Mouse (Mus musculus): ENCODE data around the gene Zc3hav1l. TPM values are rescaled to one million over a fixed set of nuclear protein-coding genes. Genes with fewer than 3 reads are reported as not detected.

Gene Zc3hav1l
- polyA plus RNA-seq, 1 experiment from 2014 or later: 12.2 TPM

DNA sequence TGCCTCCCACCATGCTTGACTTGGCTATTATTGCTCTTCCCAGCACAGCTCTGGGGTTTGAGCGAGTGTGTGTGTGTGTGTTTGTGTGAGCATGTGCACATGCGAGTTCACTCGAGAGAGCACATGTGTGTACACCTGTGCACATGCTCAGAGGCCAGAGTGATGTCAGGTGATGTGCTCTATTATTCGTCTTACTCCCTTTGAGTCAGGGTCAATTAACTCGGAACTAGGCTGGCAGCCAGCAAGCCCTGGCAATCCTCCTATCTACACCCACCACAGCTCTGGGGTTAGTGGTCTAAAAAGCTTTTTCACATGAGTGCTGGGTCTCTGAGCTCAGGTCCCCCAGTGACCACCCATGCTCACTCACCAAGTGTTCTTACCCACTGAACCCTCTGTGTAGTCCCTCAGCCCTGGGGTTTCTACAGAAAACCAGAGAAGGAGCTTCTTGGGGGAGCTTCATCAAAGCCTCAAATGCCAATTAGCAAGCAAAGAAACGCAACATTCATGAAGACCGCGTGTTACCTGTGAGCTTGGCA, 56.7 kb downstream of the Zc3hav1l start:
- no peak for ATAC-seq (ENCODE audit: low FRiP score, low read depth)
- Histone ChIP-seq H3K4me2 (replicated peaks) (no peak overlapping the region), H3K27me3 (no peaks in the 10 kb centered on the region), H3K27ac (replicated peaks) (no peak overlapping the region), H3K36me3 (no peaks in the 10 kb centered on the region), H3K9me3 (no peaks in the 10 kb centered on the region), H3K9ac (replicated peaks) (no peak overlapping the region), H3K4me3 (no peak overlapping the region), H3K4me1 (peaks cover 24% of the 10 kb centered on the region)
- WGBS: 92% methylated on average over 8 of the region's 8 CpGs

DNA sequence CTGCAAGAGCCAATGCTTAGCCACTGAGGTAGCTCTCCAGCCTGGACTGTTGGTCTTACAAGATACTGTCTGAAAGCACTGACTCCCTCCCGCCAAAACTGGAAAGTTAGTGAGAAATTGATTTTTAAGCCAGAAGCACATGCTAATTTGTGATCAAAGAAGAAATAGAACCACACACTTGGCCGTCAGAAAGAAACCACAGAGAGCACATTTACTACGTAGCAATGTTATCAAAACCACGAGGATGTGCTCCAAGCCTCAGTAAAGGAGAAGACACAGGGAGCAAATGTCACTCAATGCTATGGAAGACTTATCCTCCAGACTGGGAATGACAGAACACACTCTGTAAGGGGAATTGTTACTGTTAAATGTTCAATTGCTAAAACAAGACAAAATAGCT, 57.6 kb downstream of the Zc3hav1l start:
- no peaks in the 10 kb centered on the region for H3K9me3 ChIP-seq
- no peak overlapping the region for H3K9ac ChIP-seq (replicated peaks)
- H3K27ac ChIP-seq (replicated peaks): no peak overlapping the region
- H3K4me2 ChIP-seq (replicated peaks): no peak overlapping the region
- 87% methylated on average over 4 of the region's 4 CpGs for WGBS
- H3K4me3 ChIP-seq: no peak overlapping the region
- peaks cover 21% of the 10 kb centered on the region for H3K4me1 ChIP-seq
- H3K27me3 ChIP-seq: no peaks in the 10 kb centered on the region
- no peaks in the 10 kb centered on the region for H3K36me3 ChIP-seq
- no peak for ATAC-seq (ENCODE audit: low FRiP score, low read depth)

DNA sequence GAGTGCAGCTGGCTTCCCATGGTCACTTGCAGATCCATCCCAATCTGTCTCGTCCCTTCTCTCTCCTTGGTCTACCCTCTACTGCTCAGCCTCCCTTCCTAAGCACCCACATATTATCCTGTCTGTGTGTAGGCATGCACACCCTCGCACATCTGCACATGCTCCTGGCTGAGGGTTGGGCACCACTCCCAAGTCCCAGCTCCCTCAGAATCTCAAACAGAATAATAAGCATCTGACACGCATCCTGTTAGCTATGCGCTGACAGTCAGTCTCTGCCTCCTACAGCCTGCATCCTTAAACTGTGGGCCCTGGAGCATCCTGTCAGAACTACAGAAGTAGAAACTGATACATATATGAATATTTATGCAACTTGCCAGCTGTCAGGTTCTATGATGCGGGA, 58.4 kb downstream of the Zc3hav1l start:
- Histone ChIP-seq H3K27ac (replicated peaks) (no peak overlapping the region), H3K9me3 (no peaks in the 10 kb centered on the region), H3K4me1 (peaks cover 21% of the 10 kb centered on the region), H3K9ac (replicated peaks) (no peak overlapping the region), H3K36me3 (no peaks in the 10 kb centered on the region), H3K27me3 (no peaks in the 10 kb centered on the region), H3K4me2 (replicated peaks) (no peak overlapping the region), H3K4me3 (no peak overlapping the region)
- 84% methylated on average over 5 of the region's 5 CpGs for WGBS
- ATAC-seq (ENCODE audit: low FRiP score, low read depth): no peak; the same call in 1 of the 2 replicates

DNA sequence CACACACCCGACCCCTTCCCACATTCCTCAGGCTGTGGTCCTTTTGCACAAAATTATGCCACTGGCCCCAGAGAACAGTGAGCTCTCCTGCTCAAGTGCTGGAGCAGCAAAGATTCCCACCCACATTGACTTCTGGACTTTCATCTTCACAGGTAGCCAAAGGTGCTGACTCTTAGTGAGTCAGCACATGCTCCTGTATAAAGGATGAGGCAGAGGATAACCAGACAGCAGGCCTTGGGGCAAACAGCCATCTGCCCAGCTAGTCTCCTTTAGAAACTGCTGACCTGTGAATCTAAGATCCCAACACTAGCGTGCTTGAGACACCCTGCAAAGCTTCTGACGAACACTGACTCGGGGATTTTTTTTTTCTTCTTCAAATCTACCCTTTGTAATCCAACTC, 60.7 kb downstream of the Zc3hav1l start:
- H3K27me3 ChIP-seq: no peaks in the 10 kb centered on the region
- no peak overlapping the region for H3K4me2 ChIP-seq (replicated peaks)
- ATAC-seq (ENCODE audit: low FRiP score, low read depth): no peak
- H3K4me3 ChIP-seq: no peak overlapping the region
- H3K9ac ChIP-seq (replicated peaks): no peak overlapping the region
- WGBS: 68% methylated on average over 4 of the region's 4 CpGs
- H3K36me3 ChIP-seq: no peaks in the 10 kb centered on the region
- H3K9me3 ChIP-seq: no peaks in the 10 kb centered on the region
- H3K27ac ChIP-seq (replicated peaks): no peak overlapping the region
- peaks cover 13% of the 10 kb centered on the region for H3K4me1 ChIP-seq

Other genes with a start within 250 kb of the Zc3hav1l start
- gene Tmem213, start 190.0 kb downstream of the Zc3hav1l start, polyA plus RNA-seq (2016; fragmentation: Nextera tagmentation; extraction: Ambion mirVana): not detected in 2 replicates
- gene Atp6v0a4, start 174.7 kb downstream of the Zc3hav1l start, polyA plus RNA-seq (2016; fragmentation: Nextera tagmentation; extraction: Ambion mirVana): not detected in 2 replicates
- gene D630045J12Rik, start 45.2 kb downstream of the Zc3hav1l start, polyA plus RNA-seq (2016; fragmentation: Nextera tagmentation; extraction: Ambion mirVana): 11.7 and 13.7 TPM in 2 replicates
- 1.8 and 2.6 TPM in 2 replicates for gene Zc3hav1, start 55.3 kb upstream of the Zc3hav1l start, polyA plus RNA-seq (2016; fragmentation: Nextera tagmentation; extraction: Ambion mirVana)
- 12.4 and 14.6 TPM in 2 replicates for gene Ttc26, start 82.2 kb upstream of the Zc3hav1l start, polyA plus RNA-seq (2016; fragmentation: Nextera tagmentation; extraction: Ambion mirVana)
- 25.3 and 26.4 TPM in 2 replicates for gene Ubn2, start 134.7 kb upstream of the Zc3hav1l start, polyA plus RNA-seq (2016; fragmentation: Nextera tagmentation; extraction: Ambion mirVana)
- 131 and 133 TPM in 2 replicates for gene Fmc1, start 234.2 kb upstream of the Zc3hav1l start, polyA plus RNA-seq (2016; fragmentation: Nextera tagmentation; extraction: Ambion mirVana)